Comparison of ENCODE assay signal across 22 mouse cellular contexts in genomic region chr7:45145460-45145859, GRCm38 (mm10). TPM values are rescaled to one million over a fixed set of nuclear protein-coding genes. Genes with fewer than 3 reads are reported as not detected.
"Had no signal": no experiment of that assay in that cellular context is flagged by ENCODE, and none has a peak within 500 bp of the region (broad histone marks: within the 10 kb centered on the region; RNA-seq: fewer than 3 reads in every experiment).

No protein-coding gene starts in this region.

- DNase-seq: kidney, adult 9 months; kidney, postnatal 14 days; left cerebral cortex, postnatal 4 days; liver, postnatal 0 days; lung, embryonic 14.5 days; retina, postnatal 1 day; right cerebral cortex, postnatal 25 days; spleen, adult 18-20 months; thymus, adult 2 months; thymus, postnatal 14 days; thymus, postnatal 4 days had no signal

- H3K4me3 ChIP-seq: limb, embryonic 12.5 days; limb, embryonic 15.5 days; myocyte; neural tube, embryonic 13.5 days; stomach, embryonic 15.5 days had no signal

- H3K9me3 ChIP-seq: limb, embryonic 12.5 days; limb, embryonic 15.5 days; neural tube, embryonic 13.5 days; stomach, embryonic 15.5 days had no signal

- ATAC-seq: liver, postnatal 0 days; lung, postnatal 0 days; midbrain, embryonic 16.5 days had no signal

- H3K4me2 ChIP-seq: limb, embryonic 12.5 days; limb, embryonic 15.5 days; liver, embryonic 11.5 days; lung, embryonic 14.5 days; neural tube, embryonic 13.5 days; stomach, embryonic 15.5 days had no signal

- H3K27me3 ChIP-seq: limb, embryonic 12.5 days; limb, embryonic 15.5 days; neural tube, embryonic 13.5 days; stomach, embryonic 15.5 days had no signal

- H3K9ac ChIP-seq: limb, embryonic 15.5 days; liver, embryonic 14.5 days; liver, postnatal 0 days; lung, embryonic 14.5 days; stomach, embryonic 15.5 days had no signal

- H3K27ac ChIP-seq: limb, embryonic 12.5 days; limb, embryonic 15.5 days; liver, embryonic 14.5 days; macrophage; neural tube, embryonic 13.5 days; stomach, embryonic 15.5 days had no signal

- H3K4me1 ChIP-seq: limb, embryonic 15.5 days had no signal

RNA-seq across cellular contexts. Expression of gene Gm45713, which starts 9.4 kb away (rescaled TPM):
- polyA plus RNA-seq: kidney, embryonic 16.5 days; limb, embryonic 12.5 days; limb, embryonic 15.5 days; macrophage; midbrain, embryonic 16.5 days had no signal
